Mouse (Mus musculus): ENCODE measurements around the gene Calr.
"Not testable (repeated sequence)": the region's sequence is repeated elsewhere in the genome, so short reads cannot be mapped to it uniquely, and the experiment has no call there.

The Calr gene

DNA sequence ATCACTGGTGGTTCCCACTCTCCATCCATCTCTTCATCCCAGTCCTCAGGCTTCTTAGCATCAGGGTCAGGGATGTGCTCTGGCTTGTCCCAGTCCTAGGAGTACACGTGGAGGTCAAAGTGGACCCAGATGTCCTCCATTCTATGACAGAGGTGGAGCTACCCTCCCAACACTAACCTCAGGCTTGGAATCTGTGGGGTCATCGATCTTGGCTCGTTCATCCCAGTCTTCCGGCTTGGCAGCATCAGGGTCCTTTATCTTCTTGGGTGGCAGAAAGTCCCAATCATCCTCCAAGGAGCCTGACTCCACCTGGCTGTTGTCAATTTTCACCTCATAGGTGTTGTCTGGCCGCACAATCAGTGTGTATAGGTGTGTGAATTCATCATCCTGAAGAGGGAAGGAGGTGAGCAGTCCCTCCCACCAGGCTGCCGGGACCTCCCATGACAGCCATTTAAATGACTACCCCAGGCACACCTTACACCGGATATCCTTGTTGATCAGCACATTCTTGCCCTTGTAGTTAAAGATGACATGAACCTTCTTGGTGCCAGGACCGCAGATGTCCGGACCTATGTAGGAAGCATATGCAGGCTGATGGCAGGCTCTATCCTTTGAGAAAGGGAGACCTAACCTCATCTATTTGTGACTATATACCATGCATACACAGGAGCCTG, 2.2 kb downstream of the Calr start:
- DNase-seq (ENCODE audit: low spot score in 2 of 2), result no peak

DNA sequence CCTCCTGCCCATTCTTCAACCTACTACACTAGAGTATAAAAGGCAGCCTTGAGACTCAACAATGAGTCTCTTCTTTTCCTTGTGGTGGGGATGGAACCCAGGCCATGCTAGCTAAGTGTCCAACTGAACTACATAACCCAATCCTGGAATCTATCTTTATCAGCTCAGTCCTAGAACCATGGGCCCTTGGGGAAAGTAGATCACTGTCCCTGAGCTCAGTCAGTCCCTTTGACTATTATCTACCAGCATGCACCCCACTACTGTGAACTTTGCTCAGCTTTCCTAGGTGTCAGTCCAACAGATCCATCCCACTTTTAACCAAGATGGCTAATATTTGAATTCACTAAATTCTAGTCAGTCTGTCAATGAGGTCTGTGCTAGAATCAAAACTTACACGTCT, 5.2 kb downstream of the Calr start:
- DNase-seq (ENCODE audit: low spot score in 2 of 2), result no peak

DNA sequence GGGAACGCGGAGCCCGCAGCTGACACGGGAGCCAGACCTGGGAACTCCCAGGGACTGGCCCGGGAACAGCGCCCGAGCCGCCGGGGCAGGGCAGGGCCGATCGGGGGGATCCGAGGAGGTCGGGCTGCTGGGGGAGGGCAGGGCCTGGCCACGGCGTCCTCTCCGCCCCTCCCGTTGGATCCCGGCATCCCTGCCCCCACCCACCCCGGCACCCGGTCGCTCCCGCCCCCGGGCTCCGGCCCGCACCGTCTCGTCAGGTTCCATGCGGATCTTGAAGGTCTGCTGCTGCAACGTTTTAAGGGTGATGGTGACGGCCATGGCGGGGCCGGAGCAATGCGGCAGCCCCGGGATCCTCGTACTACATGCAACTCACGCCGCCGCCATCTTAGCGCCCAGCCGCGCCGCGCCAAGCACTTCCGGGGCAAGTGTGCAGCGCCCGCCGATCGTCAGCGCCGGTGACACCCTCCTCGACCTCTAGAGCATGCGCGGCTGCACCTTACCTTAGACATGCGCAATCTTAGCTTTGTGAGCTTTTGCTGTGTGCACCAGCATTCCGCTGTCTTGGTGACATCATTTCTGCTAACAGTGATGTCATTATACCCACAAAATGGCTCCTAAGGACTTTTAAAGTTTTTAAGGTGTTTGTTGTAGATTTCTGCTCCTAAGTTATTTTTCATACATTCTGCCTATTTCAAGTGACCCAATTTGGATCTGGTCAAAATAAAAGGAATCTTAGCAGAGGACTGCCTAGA, 6.3 kb downstream of the Calr start, which contains the start of gene Rad23a:
Gene Rad23a, minus strand, starts transcription at position 418 of the 752 bp plus-strand sequence.
- DNase-seq (ENCODE audit: low spot score in 2 of 2), result peak; percentile 75 to 84

DNA sequence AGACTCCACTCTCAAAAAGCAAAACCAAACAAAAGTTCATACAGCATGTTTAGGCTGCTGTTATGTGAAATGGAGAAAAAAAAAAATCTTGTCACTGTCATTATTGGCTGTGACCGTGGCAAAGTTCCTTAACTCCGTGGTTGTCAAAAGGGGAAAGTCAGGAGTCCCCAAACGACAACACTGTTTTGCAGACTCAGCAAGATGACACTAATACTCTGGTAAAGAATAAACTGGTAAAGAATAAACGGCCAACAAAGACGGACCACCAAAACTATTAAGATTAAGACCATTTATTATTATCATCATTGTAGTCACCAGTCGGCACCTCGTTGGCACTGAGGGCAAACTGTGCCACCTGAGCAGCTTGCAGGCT, 6.9 kb downstream of the Calr start:
- no peak for DNase-seq (ENCODE audit: low spot score in 2 of 2)

DNA sequence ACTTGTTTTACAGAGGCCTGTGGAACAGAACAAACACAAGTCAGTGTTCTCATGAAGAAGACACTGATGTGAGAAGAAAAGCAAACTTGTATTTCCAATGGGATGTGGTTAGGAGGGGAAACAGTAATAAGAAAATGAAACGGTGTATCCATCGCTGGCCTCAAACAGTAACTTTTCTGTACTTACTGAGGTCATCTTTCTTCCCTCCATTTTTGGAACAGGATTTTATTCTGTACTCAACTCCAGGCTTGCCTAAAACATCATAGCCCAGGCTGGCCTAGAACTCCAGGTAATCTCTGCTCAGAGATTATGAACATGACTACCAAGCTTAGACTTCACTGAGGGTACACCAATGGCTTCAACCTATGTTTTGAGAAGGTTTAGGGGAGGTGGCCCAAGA, 7.3 kb downstream of the Calr start:
- no peak for DNase-seq (ENCODE audit: low spot score in 2 of 2)

DNA sequence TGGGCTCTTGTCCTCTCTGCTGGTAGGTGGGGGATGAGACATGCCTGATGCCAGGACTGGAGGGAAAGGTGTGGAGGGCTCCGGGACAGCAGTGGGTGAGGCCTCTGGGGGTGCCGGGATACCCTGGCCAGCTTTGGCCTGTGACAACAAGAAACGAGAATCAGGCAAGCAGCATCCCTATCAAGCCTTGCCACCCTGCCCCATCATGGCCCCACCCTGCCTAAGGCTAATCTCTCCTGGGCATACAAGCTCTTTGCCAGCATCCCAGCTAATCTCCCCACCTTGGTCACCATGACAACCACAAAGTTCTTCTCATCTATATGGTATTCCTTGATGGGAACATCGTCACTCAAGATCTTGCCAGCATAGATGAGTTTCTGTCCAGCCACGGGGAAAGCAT, 8.2 kb downstream of the Calr start:
- DNase-seq (ENCODE audit: low spot score in 2 of 2), result no peak

DNA sequence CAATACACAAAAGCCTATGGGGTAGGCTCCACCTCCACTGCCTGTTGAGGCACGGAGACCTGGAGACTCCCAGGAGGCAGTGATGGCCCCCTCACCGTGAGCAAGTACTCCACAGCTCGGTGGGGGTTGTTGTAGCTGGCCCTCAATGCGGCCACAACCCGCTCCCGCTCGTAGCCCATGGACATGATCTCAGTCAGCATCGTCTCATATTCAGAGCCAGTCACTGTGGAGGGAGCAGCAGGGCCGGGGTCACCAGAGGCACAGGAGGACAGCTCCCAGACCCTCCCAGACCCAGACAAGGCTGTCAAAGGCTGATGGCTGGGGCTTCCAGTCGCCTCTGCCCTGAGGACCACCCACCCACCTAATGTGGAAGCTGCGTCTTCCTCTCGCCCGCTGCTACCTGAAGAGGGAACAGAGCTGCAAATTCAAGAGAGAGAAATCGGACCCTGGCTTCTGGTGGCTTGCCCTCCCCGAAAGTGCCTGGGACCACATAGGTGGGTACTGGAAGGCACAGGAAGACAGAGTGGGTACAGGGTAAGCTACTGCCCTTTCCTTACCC, 8.7 kb downstream of the Calr start:
- DNase-seq (ENCODE audit: low spot score in 2 of 2), result no peak

DNA sequence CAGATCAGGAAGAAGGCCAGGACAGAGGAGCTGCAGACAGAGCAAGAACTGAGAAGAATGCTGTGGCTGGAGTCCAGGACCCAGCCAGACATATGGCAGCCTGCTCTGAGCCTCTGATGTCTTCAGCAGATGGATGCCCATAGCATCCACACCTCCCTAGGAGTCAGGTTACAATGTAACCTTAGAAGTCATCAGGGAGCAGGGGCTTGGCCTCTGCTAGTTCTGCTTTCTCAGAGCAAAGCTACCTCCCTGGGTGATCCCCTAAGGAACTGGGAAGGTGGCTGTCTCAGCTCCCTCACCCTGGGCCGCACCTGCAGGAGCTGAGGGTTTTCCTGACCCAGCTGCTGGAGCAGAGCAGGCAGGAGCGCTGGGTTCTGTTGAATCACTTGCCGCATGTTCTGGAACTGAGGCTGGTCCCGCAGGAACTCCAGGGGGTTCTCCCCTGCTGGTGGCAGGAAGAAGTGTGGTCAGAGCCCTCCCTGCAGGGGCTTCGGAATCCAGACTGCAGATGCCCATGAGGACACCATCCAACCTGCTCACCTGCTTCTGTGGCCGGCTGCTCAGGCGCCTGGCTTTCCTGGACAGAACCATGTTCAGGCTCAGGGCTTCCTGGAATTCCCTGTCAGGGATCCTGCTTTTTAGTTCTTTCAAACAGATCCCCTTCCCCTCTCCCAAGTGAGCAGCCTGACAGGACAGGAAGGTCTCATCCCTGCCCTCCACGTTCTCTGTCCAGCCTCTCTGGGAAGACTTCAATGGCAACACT, 9.4 kb downstream of the Calr start:
- no peak for DNase-seq (ENCODE audit: low spot score in 2 of 2)

DNA sequence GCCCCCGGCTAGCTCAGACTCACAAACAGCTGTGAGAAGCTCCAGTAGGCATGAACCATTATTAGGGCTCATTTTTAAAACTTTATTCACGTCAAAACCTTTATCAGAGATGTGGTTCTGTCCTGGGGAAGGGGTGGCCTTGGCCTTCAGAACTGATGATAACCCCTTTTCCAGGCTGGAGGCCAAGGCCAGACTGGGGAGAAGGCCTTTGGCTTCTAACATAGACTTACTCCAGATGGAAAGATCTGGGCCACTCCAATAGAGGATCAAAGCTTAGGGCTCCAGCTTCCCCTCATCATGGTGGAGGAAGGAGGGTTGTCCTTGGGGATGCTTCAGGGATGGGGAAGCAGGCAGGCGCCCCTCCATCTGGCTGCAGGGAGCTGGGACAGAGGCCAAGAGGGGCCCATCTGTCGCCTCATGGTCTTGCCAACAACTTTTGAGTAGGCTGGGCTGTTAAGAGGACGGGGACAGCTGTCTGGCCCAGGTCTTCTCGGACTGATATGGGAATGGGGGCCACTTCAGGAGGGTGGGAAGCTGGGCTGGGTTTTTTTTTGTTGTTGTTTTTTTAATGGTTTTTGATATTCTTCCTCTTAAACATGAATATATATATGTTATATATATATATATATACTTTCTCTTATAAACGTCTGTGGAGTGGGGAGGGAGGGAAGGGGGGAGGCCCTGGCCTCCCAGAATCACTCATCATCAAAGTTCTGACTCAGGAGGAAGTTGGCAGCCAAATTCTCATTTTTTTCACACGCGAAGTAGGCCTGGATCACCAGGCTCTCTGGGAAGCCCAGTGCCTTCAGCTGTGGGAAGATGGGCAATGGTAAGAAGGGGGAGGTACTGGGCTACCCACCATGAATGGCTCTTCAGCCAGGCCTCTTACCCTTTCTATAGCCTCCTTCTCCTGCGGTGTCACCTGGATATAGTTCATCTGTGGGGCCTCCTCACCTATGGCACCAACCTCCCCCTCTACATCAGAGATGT, 11.6 kb downstream of the Calr start:
- DNase-seq (ENCODE audit: low spot score in 2 of 2), result no peak

DNA sequence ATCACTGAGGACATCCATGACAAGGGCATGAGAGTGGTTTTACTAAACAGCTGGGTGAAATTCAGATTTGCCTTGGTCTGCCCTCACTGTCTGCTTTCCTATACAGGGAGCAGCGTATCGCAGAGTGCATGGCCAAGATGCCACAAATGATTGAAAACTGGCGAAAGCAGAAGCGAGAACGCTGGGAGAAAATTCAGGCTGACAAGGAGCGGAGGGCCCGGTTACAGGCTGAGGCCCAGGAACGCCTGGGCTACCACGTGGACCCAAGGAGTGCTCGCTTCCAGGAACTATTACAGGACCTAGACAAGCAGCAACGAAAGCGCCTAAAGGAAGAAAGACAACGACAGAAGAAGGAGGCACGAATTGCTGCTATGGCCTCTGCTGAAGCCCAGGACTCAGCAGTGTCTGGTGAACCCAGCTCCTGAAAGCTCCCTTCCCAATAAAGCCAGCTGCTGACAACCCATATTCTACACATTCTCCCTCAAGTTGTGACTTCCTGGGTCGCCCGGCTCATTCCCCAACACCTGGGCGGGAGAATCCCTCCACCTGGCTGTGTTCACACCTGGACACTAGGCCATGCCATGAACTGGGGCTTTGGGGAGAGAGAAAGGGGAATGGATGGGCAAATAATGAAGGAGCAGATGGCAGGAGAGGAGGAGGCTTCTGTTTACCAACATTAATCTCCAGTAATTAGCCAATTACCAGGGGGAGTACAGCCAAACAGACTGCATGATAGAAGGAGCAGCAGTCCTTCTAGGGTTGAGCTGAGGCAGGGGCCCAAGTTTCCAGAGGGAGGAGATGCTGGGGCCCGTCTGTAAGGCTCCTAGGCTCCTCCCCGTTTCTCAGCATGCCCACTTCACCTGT, 12.5 kb downstream of the Calr start:
- no peak for DNase-seq (ENCODE audit: low spot score in 2 of 2)

DNA sequence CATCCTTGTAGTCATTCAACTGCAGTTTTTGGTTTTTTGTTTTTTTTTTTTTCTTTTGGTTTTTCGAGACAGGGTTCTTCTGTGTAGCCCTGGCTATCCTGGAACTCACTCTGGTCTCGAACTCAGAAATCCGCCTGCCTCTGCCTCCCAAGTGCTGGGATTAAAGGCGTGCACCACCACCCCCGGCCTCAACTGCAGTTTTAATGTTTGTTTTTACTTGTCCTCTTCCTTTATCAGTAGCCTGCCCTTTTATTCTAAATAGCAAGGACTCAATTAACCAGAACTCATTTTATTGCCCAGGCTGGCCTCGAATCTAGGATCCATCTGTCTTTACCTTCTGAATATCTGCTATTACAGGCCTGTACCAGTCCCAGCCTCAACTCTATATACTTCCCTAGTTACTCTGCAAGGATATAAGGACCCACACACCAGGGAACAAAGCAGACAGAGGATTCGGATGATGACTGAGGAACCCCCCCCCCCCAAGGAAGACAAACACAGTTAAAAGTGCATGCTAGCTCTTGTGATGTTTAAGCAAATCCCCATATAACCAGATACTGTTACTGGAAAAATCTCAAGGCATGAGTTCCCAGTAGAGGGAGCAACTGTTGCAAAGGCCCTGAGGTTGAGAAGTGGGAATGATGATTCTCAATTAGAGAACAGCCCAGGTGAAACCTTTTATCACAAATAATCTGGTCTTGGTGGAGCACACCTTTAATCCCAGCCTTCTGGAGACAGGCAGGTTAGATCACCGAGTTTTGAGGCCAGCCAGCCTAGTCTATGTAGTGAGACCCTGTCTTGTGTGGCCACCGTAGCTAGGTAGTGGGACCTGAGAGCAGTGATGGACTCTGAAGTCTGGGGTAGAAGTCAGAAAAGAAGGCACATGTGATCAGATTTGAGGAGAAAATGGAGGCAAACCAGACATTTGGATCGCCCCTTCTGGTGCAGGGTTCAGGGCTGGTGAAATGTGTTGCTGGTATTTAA, 13.7 kb downstream of the Calr start:
- no peak for DNase-seq (ENCODE audit: low spot score in 2 of 2)

DNA sequence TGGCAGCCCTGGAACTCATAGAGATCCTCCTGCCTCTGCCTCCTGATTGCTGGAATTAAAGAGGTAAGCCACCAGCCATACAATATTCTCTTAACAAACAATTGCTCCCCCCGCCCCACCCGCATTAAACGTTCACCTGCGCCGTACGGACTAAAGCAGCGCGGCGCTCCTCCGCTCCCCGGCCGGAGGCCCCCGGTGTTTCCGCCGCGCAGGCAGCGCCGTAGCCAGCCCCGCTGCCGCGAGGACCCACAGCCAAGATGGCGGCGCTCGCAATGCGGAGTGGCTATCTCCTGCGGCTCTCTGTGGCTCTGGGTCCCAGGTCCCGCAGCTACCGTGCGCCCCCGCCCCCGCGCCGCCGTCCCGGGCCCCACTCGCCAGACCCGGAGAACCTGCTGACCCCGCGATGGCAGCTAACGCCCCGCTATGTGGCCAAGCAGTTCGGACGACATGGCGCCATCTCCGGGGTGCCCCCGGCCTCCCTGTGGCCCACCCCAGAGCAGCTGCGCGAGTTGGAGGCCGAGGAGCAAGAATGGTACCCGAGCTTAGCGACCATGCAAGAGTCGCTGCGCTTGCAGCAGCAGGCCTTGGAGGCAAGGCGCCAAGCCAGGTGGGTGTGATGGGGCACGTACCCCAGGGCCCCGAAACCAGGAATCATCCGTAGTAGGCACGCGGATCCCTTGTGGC, 14.6 kb downstream of the Calr start:
- DNase-seq (ENCODE audit: low spot score in 2 of 2), result peak; percentile 63 to 84

DNA sequence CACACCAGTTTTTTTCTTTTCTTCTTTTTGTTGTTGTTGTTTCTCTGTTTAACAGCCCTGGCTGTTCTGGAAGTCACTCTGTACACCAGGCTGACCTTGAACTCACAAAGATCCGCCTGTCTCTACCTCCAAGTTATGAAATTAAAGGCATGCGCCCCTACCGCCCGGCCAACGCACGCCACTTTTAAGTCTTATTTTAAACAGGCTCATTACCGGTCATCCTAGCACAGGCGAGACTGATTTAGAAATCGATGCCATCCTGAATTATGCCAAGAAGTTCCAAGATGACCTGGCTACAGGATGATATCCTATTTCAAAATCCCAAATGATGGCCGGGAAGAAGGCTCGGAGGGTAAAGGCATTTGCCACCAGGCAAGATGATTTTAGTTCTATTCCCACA, 15.2 kb downstream of the Calr start, which contains the start of gene Gadd45gip1:
Gene Gadd45gip1, plus strand, starts transcription at position 33 of the 400 bp plus-strand sequence.
- DNase-seq (ENCODE audit: low spot score in 2 of 2), result no peak

DNA sequence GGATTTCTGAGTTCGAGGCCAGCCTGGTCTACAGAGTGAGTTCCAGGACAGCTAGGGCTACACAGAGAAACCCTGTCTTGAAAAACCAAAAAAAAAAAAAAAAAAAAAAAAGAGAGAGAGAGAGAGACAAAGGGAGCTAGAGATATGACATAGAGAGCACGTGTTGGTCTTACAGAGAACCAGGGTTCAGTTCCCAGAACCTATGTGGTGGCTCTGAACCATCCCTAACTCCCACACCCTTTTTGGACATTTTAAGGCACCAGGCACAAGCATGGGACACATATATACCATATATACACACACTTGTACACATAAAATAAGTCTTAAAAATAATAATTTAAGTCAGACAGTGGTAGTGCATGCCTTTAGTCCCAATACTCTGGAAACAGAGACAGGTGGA, 20.2 kb downstream of the Calr start:
- DNase-seq (ENCODE audit: low spot score in 2 of 2), result not testable (repeated sequence)

DNA sequence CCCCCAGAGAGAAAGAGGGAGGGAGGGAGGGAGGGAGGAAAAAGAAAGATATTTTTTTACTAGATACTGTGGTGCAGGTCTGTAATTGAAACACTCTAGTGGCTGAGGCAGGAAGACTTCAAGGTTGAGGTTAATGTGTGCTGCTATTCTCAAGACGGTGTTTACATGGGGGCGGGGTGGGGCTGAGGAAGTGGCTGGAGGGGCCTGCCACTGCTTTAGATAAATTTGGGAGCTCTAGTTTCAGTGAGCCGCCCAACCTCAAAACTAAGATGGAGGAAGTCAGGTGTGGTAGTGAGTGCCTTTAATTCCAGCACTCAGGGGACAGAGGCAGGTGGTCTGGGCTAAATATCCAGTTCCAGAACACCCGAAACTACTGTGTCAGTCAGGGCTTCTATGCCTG, 21.1 kb downstream of the Calr start:
- DNase-seq (ENCODE audit: low spot score in 2 of 2), result no peak

DNA sequence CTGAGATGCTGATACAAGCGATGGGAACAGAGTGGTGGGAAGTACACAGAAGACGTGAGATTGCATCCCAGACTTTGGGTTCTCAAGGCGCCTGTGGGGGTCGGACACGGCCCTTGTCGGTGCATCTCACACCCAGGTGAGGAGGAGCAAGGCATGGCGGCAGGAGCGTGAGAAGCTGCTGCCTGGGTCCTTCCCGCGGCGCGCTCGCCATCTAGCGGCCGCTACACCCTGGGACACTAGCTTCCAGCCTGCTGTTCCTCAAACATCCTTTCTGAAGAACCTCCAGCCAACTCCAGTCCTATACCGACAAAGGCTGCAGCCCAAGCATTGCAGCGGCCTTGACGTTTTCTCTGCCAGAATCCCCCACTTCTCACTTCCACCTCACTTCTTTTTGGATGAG, 23.1 kb downstream of the Calr start:
- DNase-seq (ENCODE audit: low spot score in 2 of 2), result no peak

DNA sequence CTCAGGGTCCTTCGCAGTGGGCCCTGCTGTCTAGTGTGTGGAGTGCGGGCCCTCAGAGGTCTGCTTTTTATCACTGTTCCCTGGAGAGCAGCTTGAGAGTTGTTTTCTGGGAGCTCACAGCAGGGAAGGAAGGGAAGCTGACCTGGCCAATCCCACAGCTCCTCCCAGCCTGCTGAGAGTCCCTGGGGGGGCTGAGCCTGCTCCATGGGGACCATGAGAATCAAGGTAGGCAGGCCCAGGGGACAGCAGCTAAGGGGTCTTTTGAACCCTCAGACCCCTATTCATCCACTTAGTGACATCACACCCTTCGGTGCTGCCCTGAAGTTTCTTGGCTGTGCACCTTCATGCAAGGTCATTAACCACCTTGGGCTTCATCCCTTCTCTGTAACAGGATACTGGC, 24.0 kb downstream of the Calr start, which contains the start of gene Dand5:
Gene Dand5, minus strand, starts transcription at position 101 of the 400 bp plus-strand sequence.
- DNase-seq (ENCODE audit: low spot score in 2 of 2), result no peak

DNA sequence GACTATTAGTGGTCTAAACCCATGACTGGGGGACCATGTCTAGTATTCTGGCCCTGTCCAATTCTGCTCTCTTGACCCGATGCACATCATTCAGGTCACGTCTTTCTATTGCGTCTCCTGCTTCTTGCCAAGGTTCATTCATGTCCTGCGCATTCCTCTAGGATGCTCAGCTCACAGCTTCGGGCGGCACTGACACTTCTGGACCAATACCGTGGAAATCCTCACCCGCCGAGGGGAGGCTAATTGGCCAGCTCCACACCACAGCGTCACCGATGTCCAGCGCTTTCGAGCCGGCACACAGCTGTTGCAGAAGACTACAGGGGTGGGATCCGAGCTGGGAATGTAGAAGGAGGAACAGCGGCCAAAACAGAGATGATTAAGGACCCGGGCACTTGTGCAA, 30.6 kb downstream of the Calr start:
- DNase-seq (ENCODE audit: low spot score in 2 of 2), result no peak

Measured in urinary bladder, adult 18-20 months (tissue).